Mouse (Mus musculus) gastrocnemius, adult 2 months (tissue): Measurements from ENCODE around the gene Asb3. TPM values are rescaled to one million over a fixed set of nuclear protein-coding genes. Genes with fewer than 3 reads are reported as not detected.
"Not testable (repeated sequence)": the region's sequence is repeated elsewhere in the genome, so short reads cannot be mapped to it uniquely, and the experiment has no call there.

Experiments
- DNase-seq: peaks from one replicate; pipeline ENCODE4 v3.0.0; 2022
- H3K27ac ChIP-seq: fragments of 200-600 bp; 2 replicates; pipeline ENCODE4 v1.8.1; 2022; ENCODE audit warnings: mild to moderate bottlenecking
- H3K4me3 ChIP-seq: fragments of 200-600 bp; 2 replicates; pipeline ENCODE4 v1.8.1; 2022; ENCODE audit warnings: mild to moderate bottlenecking, moderate library complexity
- CTCF ChIP-seq: fragments of 200-600 bp; IDR thresholded peaks from 2 replicates; pipeline ENCODE4 v1.8.1; 2022; ENCODE audit warnings: antibody characterized with exemption, mild to moderate bottlenecking, moderate library complexity
- intact Hi-C: fragments of 180-260 bp; cut with DNase I; formaldehyde crosslinking; loops from one replicate; pipeline ENCODE4 v1.15.1; 2025
- total RNA-seq, 2 experiments: library from RNA; stranded (reverse); gene quantifications; 2 replicates each; pipeline ENCODE4 v1.2.3; 2021

Asb3 gene
- total RNA-seq, 2 experiments from 2014 or later = 7.7 to 8.4 TPM

DNA sequence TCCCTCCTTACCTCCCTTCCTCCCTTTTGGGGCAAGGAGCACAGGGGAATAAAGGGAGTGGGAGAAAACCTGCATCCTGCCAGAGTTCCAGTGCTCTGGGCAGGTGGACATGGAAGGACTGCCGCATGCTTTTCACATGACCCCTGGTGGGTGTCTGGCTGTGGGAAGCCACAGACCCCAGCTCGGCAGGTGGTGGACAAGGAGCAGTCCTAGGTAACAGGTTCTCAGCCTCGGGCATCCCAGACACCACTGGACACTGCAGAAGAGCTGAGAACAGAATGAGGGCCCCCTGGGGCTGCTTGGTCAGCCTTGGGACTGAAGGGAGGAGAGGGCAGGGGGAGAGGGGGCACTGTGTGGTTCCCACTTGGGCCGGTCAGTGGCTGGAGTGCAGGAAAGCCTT, 149.7 kb downstream of the Asb3 start:
- Histone ChIP-seq H3K4me3 (no peak overlapping the region), H3K27ac (no peak overlapping the region)
- no peak for DNase-seq
- intact Hi-C loops = no loop called here
- no peak for TF ChIP-seq CTCF

DNA sequence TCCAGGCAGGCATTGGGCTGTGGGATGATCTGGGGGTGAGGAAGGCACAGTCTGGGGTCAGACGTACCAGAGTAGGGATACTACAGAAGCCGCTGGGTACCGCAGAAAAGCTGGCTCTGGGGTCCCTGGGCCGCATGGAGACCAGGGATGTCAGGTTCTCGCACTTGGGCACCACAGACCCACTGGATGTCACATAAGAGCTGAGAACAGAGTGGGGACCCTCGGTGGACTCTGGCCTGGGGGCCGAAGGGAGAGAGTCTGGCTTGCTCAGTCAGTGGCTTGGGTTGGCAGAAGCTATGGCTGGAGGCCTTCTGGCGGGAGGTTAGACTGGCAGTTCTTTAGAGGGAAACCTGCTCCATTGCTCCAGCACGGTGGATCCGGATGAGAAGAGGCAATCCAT, 204.8 kb downstream of the Asb3 start:
- no peak for DNase-seq
- TF ChIP-seq CTCF = no peak
- Histone ChIP-seq H3K4me3 (no peak overlapping the region), H3K27ac (no peak overlapping the region)
- intact Hi-C loops = no loop called here

- no peak for DNase-seq
- intact Hi-C loops = no loop called here
- Histone ChIP-seq H3K27ac (no peak overlapping the region), H3K4me3 (no peak overlapping the region)
- no peak for TF ChIP-seq CTCF
These were observed 205.3 kb downstream of the Asb3 start for GRCm38 (mm10) chr11:31090478-31090978.

GRCm38 (mm10) chr11:31099519-31099918, 214.3 kb downstream of the Asb3 start:
- H3K27ac ChIP-seq, intact Hi-C loops, DNase-seq, H3K4me3 ChIP-seq: not testable (repeated sequence)

DNA sequence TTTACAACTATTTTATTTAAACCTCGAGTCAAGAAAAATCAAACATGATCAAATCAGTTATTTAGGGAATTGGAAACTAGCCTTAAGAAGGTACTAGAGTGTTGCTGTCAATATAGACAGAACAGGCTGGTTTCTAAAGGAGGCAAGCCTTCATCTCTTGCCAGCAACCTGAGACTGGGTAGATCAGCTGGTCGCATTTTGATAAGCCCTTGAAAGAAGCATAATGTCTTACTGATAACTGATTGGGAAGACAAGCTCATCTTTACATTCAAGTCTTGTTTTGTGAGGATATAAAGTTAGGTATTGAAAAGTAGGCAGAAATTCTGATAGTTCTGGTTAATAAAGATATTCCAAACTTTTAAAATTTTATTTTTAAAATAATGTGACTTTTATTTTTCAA, 217.0 kb downstream of the Asb3 start:
- H3K27ac ChIP-seq = no peak overlapping the region
- no peak for DNase-seq
- intact Hi-C loops = no loop called here
- no peak overlapping the region for H3K4me3 ChIP-seq
- no peak for TF ChIP-seq CTCF

DNA sequence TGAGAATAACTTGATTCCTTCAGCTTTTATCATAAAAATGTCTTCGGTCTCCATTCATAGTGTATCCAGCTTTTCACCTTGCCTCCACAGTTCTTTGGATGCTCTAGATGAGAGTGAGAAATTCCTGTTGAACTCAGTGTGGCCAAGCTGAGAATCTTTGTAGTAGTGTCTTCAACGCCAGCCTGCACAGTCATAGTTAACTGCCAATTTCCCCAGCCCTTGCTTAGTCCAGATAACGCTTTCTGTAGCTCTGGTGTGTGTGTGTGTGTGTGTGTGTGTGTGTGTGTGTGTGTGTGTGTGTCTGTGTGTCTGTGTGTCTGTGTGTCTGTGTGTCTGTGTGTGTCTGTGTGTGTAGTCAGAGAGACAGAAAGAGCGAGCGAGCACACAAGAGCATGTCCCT, 220.1 kb downstream of the Asb3 start:
- TF ChIP-seq CTCF = no peak
- H3K27ac ChIP-seq = no peak overlapping the region
- intact Hi-C loops = no loop called here
- H3K4me3 ChIP-seq = no peak overlapping the region
- DNase-seq = no peak

DNA sequence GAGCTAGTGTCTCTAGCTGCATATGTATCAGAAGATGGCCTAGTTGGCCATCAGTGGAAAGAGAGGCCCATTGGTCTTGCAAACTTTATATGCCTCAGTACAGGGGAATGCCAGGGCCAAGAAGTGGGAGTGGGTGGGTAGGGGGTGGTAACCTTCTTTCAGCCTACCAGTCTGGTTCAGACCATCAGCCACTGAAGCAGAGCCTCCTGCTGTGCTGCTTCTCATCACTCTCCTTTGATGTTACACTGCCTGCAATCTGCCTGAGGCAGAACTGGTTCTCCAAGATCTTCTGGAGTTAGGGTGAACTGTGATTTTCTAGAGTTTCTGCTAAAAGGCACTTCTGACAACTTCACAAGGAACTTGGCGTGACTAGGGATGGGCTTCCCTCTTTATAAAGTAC, 241.7 kb downstream of the Asb3 start:
- H3K4me3 ChIP-seq, DNase-seq, intact Hi-C loops, H3K27ac ChIP-seq: not testable (repeated sequence)

DNA sequence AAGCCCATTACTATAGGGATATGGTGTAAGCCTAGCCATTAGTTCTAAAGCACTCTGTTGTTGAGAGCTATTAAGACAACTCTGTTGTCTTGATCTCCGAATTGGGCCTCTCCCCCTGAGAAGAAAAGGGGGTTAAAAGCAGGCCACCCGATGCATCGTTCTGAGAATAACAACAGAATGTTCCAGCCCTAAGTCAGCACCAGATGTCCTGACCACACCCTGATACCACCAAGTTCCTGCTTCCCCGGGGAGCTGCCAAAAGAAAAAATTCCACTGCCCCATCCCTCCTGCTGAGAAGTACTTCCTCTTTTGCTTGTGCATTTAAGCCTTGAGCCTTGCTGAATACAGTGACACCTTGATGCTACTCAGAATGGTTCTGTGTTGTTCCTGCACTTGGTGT, 248.5 kb downstream of the Asb3 start:
- H3K27ac ChIP-seq, H3K4me3 ChIP-seq, DNase-seq, intact Hi-C loops: not testable (repeated sequence)

GRCm38 (mm10) chr11:31134824-31135223, 249.6 kb downstream of the Asb3 start:
- DNase-seq, intact Hi-C loops, H3K27ac ChIP-seq, H3K4me3 ChIP-seq: not testable (repeated sequence)

DNA sequence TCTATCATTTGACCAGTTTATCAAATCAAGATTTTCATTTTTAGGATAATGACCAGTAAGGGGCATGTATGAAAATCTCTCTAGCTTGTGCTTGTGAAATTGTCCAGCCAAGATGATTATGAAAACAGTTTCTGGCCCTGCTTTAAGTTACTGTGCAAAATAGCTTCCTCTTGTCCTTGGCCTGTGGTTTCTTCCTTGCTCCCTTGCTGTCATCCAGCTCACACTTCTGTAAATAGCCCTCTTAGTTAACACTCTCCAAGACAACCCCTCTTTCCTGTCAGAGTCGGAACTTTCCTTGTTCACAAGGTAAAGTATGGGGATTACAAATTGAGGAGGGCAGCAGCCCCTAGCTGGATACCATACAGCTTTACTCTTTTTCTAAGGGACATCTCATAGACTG, 253.2 kb downstream of the Asb3 start:
- intact Hi-C loops, DNase-seq, H3K4me3 ChIP-seq, H3K27ac ChIP-seq: not testable (repeated sequence)

Other genes starting within 250 kb of the Asb3 start
- gene Acyp2, start 235.8 kb upstream of the Asb3 start, total RNA-seq = 100 to 1,000 TPM; 119 to 146 TPM
- gene Psme4, start 113.7 kb upstream of the Asb3 start, total RNA-seq = 100 to 1,000 TPM; 145 to 206 TPM
- under 1 TPM; 0.14 to 0.18 TPM for gene Gpr75, start 58 bp upstream of the Asb3 start, total RNA-seq
- 10 to 100 TPM; 25.7 to 35.3 TPM for gene Erlec1, start 68.9 kb downstream of the Asb3 start, total RNA-seq
- gene Chac2, start 100.9 kb downstream of the Asb3 start, total RNA-seq = 10 to 100 TPM; 17.7 to 23.0 TPM